Mouse (Mus musculus): ENCODE data around the gene Psmb8. TPM values are rescaled to one million over a fixed set of nuclear protein-coding genes. Genes with fewer than 3 reads are reported as not detected.

Psmb8 gene
- polyA plus RNA-seq, 1 experiment from 2014 or later: 1.5 TPM

- no peak for ATAC-seq
- H3K9me3 ChIP-seq (ENCODE audit: control insufficient read depth, low read length): no peaks in the 10 kb centered on the region
- H3K9ac ChIP-seq (replicated peaks; ENCODE audit: low read depth, low read length): peak overlapping the region; percentile 54
- 3% methylated on average over 20 of the region's 20 CpGs for WGBS
- H3K4me3 ChIP-seq (replicated peaks; ENCODE audit: low read length): peak overlapping the region; percentile 56
- peak overlapping the region; percentile 93 for H3K4me2 ChIP-seq (ENCODE audit: low read length)
- no peak overlapping the region for H3K27ac ChIP-seq (ENCODE audit: low read length)
- peaks cover 14% of the 10 kb centered on the region for H3K4me1 ChIP-seq (replicated peaks; ENCODE audit: control insufficient read depth, insufficient read depth, low read length)
- H3K27me3 ChIP-seq (replicated peaks; ENCODE audit: control insufficient read depth, insufficient read depth, low read length): peaks cover 45% of the 10 kb centered on the region
- no peaks in the 10 kb centered on the region for H3K36me3 ChIP-seq (ENCODE audit: control insufficient read depth, insufficient read depth)
These were observed 9.5 kb upstream of the Psmb8 start for GRCm38 (mm10) chr17:34188010-34188409.

DNA sequence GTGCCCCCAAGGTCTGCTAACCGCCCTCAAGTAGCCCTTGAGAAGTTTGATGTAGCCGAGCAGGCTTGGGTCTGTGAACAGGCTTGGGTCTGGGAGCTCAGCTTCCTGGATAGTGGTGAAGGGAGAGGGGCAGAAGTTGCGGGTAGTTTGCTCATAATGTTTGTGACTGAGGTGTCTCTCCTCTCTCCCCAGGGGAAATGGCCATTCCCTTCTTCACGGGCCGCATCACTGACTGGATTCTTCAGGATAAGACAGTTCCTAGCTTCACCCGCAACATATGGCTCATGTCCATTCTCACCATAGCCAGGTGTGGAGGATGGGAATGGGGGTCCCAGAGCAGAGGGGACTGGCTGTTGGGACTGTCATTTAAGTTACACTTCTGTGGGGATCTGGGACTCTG lies 8.5 kb upstream of the Psmb8 start:
- H3K4me1 ChIP-seq (replicated peaks; ENCODE audit: control insufficient read depth, insufficient read depth, low read length): peaks cover 14% of the 10 kb centered on the region
- peaks cover 46% of the 10 kb centered on the region for H3K27me3 ChIP-seq (replicated peaks; ENCODE audit: control insufficient read depth, insufficient read depth, low read length)
- no peak overlapping the region for H3K4me2 ChIP-seq (ENCODE audit: low read length)
- no peaks in the 10 kb centered on the region for H3K9me3 ChIP-seq (ENCODE audit: control insufficient read depth, low read length)
- WGBS: 69% methylated on average over 6 of the region's 6 CpGs
- H3K9ac ChIP-seq (replicated peaks; ENCODE audit: low read depth, low read length): no peak overlapping the region
- no peak overlapping the region for H3K4me3 ChIP-seq (replicated peaks; ENCODE audit: low read length)
- no peak for ATAC-seq
- no peaks in the 10 kb centered on the region for H3K36me3 ChIP-seq (ENCODE audit: control insufficient read depth, insufficient read depth)
- no peak overlapping the region for H3K27ac ChIP-seq (ENCODE audit: low read length)

GRCm38 (mm10) chr17:34192852-34193251 lies 4.7 kb upstream of the Psmb8 start:
- 23% methylated on average over 16 of the region's 16 CpGs for WGBS

DNA sequence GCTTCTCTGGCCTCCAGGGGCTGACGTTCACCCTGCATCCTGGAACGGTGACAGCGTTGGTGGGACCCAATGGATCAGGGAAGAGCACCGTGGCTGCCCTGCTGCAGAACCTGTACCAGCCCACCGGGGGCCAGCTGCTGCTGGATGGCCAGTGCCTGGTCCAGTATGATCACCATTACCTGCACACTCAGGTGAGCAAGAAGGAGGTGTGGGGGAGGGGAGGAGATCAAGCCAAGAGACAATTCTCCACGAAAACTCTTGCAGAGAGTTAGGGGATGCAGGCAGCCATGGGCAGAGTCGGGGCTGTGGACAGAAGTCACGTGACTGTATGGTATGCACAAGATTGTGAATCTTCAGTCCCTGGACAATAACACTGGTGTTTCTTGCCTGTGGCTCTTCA lies 4.1 kb upstream of the Psmb8 start:
- no peak overlapping the region for H3K4me2 ChIP-seq (ENCODE audit: low read length)
- H3K9ac ChIP-seq (replicated peaks; ENCODE audit: low read depth, low read length): no peak overlapping the region
- H3K4me1 ChIP-seq (replicated peaks; ENCODE audit: control insufficient read depth, insufficient read depth, low read length): peaks cover 15% of the 10 kb centered on the region
- H3K27ac ChIP-seq (ENCODE audit: low read length): no peak overlapping the region
- no peaks in the 10 kb centered on the region for H3K36me3 ChIP-seq (ENCODE audit: control insufficient read depth, insufficient read depth)
- WGBS: 59% methylated on average over 8 of the region's 8 CpGs
- no peak overlapping the region for H3K4me3 ChIP-seq (replicated peaks; ENCODE audit: low read length)
- ATAC-seq: no peak
- H3K9me3 ChIP-seq (ENCODE audit: control insufficient read depth, low read length): no peaks in the 10 kb centered on the region
- H3K27me3 ChIP-seq (replicated peaks; ENCODE audit: control insufficient read depth, insufficient read depth, low read length): peaks cover 59% of the 10 kb centered on the region

More at GRCm38 (mm10) chr17:34192852-34193251, 4.7 kb upstream of the Psmb8 start:
- Histone ChIP-seq H3K9ac (replicated peaks; ENCODE audit: low read depth, low read length) (no peak overlapping the region), H3K27ac (ENCODE audit: low read length) (no peak overlapping the region), H3K27me3 (replicated peaks; ENCODE audit: control insufficient read depth, insufficient read depth, low read length) (peaks cover 58% of the 10 kb centered on the region), H3K4me2 (ENCODE audit: low read length) (no peak overlapping the region), H3K36me3 (ENCODE audit: control insufficient read depth, insufficient read depth) (no peaks in the 10 kb centered on the region), H3K4me1 (replicated peaks; ENCODE audit: control insufficient read depth, insufficient read depth, low read length) (peaks cover 14% of the 10 kb centered on the region), H3K9me3 (ENCODE audit: control insufficient read depth, low read length) (no peaks in the 10 kb centered on the region), H3K4me3 (replicated peaks; ENCODE audit: low read length) (no peak overlapping the region)
- no peak for ATAC-seq

DNA sequence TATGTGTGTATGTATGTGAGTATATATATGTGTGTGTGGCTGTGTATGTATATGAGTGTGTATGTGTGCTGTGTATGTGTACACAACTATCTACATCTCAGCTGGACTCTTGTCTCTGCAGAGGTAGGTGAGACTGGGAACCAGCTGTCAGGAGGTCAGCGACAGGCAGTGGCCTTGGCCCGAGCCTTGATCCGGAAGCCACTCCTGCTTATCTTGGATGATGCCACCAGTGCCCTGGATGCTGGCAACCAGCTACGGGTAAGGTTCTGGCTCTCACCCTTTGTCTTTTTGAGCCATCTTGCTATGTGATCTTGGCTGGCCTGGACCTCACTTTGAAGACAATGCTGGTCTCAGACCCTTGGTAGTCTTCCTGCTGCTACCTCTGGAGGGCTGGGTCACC lies 2.8 kb upstream of the Psmb8 start:
- H3K27ac ChIP-seq (ENCODE audit: low read length): no peak overlapping the region
- H3K4me1 ChIP-seq (replicated peaks; ENCODE audit: control insufficient read depth, insufficient read depth, low read length): peaks cover 15% of the 10 kb centered on the region
- no peak overlapping the region for H3K4me3 ChIP-seq (replicated peaks; ENCODE audit: low read length)
- H3K27me3 ChIP-seq (replicated peaks; ENCODE audit: control insufficient read depth, insufficient read depth, low read length): peaks cover 62% of the 10 kb centered on the region
- H3K4me2 ChIP-seq (ENCODE audit: low read length): no peak overlapping the region
- H3K9me3 ChIP-seq (ENCODE audit: control insufficient read depth, low read length): no peaks in the 10 kb centered on the region
- H3K9ac ChIP-seq (replicated peaks; ENCODE audit: low read depth, low read length): no peak overlapping the region
- WGBS: 89% methylated on average over 4 of the region's 4 CpGs
- ATAC-seq: no peak
- H3K36me3 ChIP-seq (ENCODE audit: control insufficient read depth, insufficient read depth): no peaks in the 10 kb centered on the region

DNA sequence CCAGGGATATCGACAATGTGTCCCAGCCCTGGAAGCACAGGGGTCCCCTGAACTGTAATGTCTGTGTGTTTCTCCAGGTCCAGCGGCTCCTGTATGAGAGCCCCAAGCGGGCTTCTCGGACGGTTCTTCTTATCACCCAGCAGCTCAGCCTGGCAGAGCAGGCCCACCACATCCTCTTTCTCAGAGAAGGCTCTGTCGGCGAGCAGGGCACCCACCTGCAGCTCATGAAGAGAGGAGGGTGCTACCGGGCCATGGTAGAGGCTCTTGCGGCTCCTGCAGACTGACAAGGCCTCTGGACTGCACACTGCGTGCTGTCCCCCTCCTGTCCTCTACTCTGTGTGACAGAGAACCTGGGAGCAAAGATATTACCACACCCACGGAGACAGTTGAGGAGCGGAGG lies 1.0 kb upstream of the Psmb8 start:
- no peak overlapping the region for H3K9ac ChIP-seq (replicated peaks; ENCODE audit: low read depth, low read length)
- H3K4me2 ChIP-seq (ENCODE audit: low read length): no peak overlapping the region
- H3K36me3 ChIP-seq (ENCODE audit: control insufficient read depth, insufficient read depth): no peaks in the 10 kb centered on the region
- no peak for ATAC-seq
- H3K4me3 ChIP-seq (replicated peaks; ENCODE audit: low read length): no peak overlapping the region
- no peaks in the 10 kb centered on the region for H3K9me3 ChIP-seq (ENCODE audit: control insufficient read depth, low read length)
- H3K4me1 ChIP-seq (replicated peaks; ENCODE audit: control insufficient read depth, insufficient read depth, low read length): peaks cover 15% of the 10 kb centered on the region
- no peak overlapping the region for H3K27ac ChIP-seq (ENCODE audit: low read length)
- 28% methylated on average over 12 of the region's 12 CpGs for WGBS
- peaks cover 60% of the 10 kb centered on the region for H3K27me3 ChIP-seq (replicated peaks; ENCODE audit: control insufficient read depth, insufficient read depth, low read length)

DNA sequence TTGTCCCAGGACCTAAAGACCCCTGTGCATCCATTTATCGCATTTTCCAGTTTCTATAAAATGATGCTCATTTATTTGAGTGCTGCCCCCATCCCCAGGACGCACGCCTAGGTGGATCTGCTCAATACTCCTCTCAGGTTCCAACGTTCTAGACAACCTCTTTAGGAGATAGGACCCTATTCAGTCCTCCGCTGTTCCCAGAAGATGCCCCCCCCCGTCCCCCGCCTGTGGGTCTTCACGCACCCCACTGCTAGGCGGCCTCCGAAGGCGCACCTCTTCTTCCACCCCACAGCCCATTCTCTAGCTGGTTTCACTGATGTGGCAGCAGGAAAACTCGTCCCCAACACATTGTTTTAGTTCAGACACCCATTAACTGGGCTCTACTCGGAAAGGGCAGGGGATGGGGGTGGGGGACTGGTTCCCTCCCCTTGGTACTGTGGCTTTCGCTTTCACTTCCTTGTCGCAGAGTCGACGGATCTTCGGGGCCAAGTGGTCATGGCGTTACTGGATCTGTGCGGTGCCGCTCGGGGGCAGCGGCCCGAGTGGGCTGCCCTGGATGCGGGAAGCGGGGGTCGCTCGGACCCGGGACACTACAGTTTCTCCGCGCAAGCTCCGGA lies 491 bp downstream of the Psmb8 start:
- 2% methylated on average over 32 of the region's 32 CpGs for WGBS
- peaks cover 47% of the 10 kb centered on the region for H3K27me3 ChIP-seq (replicated peaks; ENCODE audit: control insufficient read depth, insufficient read depth, low read length)

GRCm38 (mm10) chr17:34198521-34198912 lies 996 bp downstream of the Psmb8 start:
- no peaks in the 10 kb centered on the region for H3K36me3 ChIP-seq (ENCODE audit: control insufficient read depth, insufficient read depth)
- peak overlapping the region; percentile 73 for H3K4me2 ChIP-seq (ENCODE audit: low read length)
- no peak for ATAC-seq
- peaks cover 15% of the 10 kb centered on the region for H3K4me1 ChIP-seq (replicated peaks; ENCODE audit: control insufficient read depth, insufficient read depth, low read length)
- peak overlapping the region; percentile 44 for H3K4me3 ChIP-seq (replicated peaks; ENCODE audit: low read length)
- no peak overlapping the region for H3K9ac ChIP-seq (replicated peaks; ENCODE audit: low read depth, low read length)
- 5% methylated on average over 11 of the region's 11 CpGs for WGBS
- peaks cover 47% of the 10 kb centered on the region for H3K27me3 ChIP-seq (replicated peaks; ENCODE audit: control insufficient read depth, insufficient read depth, low read length)
- H3K27ac ChIP-seq (ENCODE audit: low read length): no peak overlapping the region
- H3K9me3 ChIP-seq (ENCODE audit: control insufficient read depth, low read length): no peaks in the 10 kb centered on the region

More for the DNA sequence above, 491 bp downstream of the Psmb8 start:
- H3K27ac ChIP-seq (ENCODE audit: low read length): no peak overlapping the region
- H3K4me1 ChIP-seq (replicated peaks; ENCODE audit: control insufficient read depth, insufficient read depth, low read length): peaks cover 15% of the 10 kb centered on the region
- H3K36me3 ChIP-seq (ENCODE audit: control insufficient read depth, insufficient read depth): no peaks in the 10 kb centered on the region
- H3K9me3 ChIP-seq (ENCODE audit: control insufficient read depth, low read length): no peaks in the 10 kb centered on the region
- H3K4me2 ChIP-seq (ENCODE audit: low read length): peak overlapping the region; percentile 73
- peak overlapping the region; percentile 46 for H3K9ac ChIP-seq (replicated peaks; ENCODE audit: low read depth, low read length)
- H3K4me3 ChIP-seq (replicated peaks; ENCODE audit: low read length): peak overlapping the region; percentile 44
- peak; percentile 34 for ATAC-seq

- ATAC-seq: no peak
- no peak overlapping the region for H3K27ac ChIP-seq (ENCODE audit: low read length)
- H3K4me1 ChIP-seq (replicated peaks; ENCODE audit: control insufficient read depth, insufficient read depth, low read length): peaks cover 15% of the 10 kb centered on the region
- no peaks in the 10 kb centered on the region for H3K9me3 ChIP-seq (ENCODE audit: control insufficient read depth, low read length)
- 62% methylated on average over 12 of the region's 12 CpGs for WGBS
- peaks cover 47% of the 10 kb centered on the region for H3K27me3 ChIP-seq (replicated peaks; ENCODE audit: control insufficient read depth, insufficient read depth, low read length)
- H3K9ac ChIP-seq (replicated peaks; ENCODE audit: low read depth, low read length): no peak overlapping the region
- H3K36me3 ChIP-seq (ENCODE audit: control insufficient read depth, insufficient read depth): no peaks in the 10 kb centered on the region
- H3K4me2 ChIP-seq (ENCODE audit: low read length): no peak overlapping the region
- no peak overlapping the region for H3K4me3 ChIP-seq (replicated peaks; ENCODE audit: low read length)
These were observed 1.6 kb downstream of the Psmb8 start for GRCm38 (mm10) chr17:34199050-34199619.
